8 mouse cellular contexts compared by ENCODE assay signal in the genomic region with DNA sequence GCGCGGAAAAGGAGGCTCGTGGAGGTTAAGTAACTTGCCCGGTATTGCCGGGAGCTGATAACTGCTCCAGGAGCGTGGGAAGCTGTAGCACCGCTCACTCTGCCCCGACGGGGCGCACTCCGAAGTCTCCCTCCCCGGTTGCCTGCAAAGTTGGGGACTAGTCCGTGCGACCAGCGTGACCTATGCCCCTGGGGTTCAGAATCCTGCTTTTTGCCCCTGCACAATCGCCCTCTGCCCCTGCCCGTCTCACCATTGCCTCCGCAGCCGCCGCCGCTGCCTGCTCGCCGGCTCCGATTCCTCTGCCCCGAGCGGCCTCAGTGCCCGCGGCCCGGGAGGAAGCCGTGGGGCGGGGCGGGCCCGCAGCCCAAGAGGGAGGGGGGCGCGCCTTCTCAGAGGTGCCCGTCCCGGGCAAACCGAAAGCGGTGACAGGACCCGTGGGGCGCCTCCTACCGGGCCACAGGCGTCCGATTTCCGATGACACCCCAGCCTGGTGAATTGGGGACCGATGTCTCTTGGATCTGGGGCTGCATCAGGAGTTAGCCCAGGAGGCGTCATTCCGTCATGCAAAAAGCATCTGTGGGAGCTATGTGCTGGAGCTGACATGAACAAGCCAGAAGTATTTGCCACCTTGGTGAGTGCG. TPM values are rescaled to one million over a fixed set of nuclear protein-coding genes. Genes with fewer than 3 reads are reported as not detected.
DNase-seq lines count a peak whose midpoint lies in the region; ATAC-seq and TF ChIP-seq lines count a peak whose summit lies in the region.

TSS of gene Vamp5 (minus strand) at position 338 of the 640 bp plus-strand sequence.

- H3K27ac ChIP-seq in gastrocnemius, adult 2 months: peak within 1 kb of the TSS; percentile 96
- no peak within 1 kb of the TSS for H3K27ac ChIP-seq in hindbrain, embryonic 14.5 days
- peak within 1 kb of the TSS; percentile 51 for H3K27ac ChIP-seq in limb, embryonic 15.5 days
- no peak within 1 kb of the TSS for H3K27ac ChIP-seq in midbrain, embryonic 16.5 days (ENCODE audit: low read length)

- TF ChIP-seq CTCF in gastrocnemius, adult 2 months (IDR thresholded peaks at IDR 0.05): peak; percentile 69

- H3K36me3 ChIP-seq in hindbrain, embryonic 14.5 days (replicated peaks; ENCODE audit: control insufficient read depth, insufficient read depth): no peaks in the 10 kb centered on the region
- peaks cover 8% of the 10 kb centered on the region for H3K36me3 ChIP-seq in limb, embryonic 15.5 days
- H3K36me3 ChIP-seq in midbrain, embryonic 16.5 days (ENCODE audit: control insufficient read depth, insufficient read depth, low read length): no peaks in the 10 kb centered on the region
- H3K36me3 ChIP-seq in splenic B cell, adult 2 months (ENCODE audit: control insufficient read depth, insufficient read depth, low read length, poor library complexity, severe bottlenecking): peaks cover 3% of the 10 kb centered on the region; the same call in 1 of the 2 replicates

- H3K9me3 ChIP-seq in hindbrain, embryonic 14.5 days (ENCODE audit: control insufficient read depth, low read length): no peaks in the 10 kb centered on the region
- H3K9me3 ChIP-seq in limb, embryonic 15.5 days: no peaks in the 10 kb centered on the region
- no peaks in the 10 kb centered on the region for H3K9me3 ChIP-seq in midbrain, embryonic 16.5 days (replicated peaks; ENCODE audit: control insufficient read depth, low read length, poor library complexity, severe bottlenecking)

- 2% methylated on average over 49 of the region's 49 CpGs for WGBS in hindbrain, embryonic 14.5 days
- 2% methylated on average over 49 of the region's 49 CpGs for whole genome bisulfite sequencing in limb, embryonic 15.5 days
- 1% methylated on average over 49 of the region's 49 CpGs for WGBS in midbrain, embryonic 16.5 days

- ATAC-seq in frontal cortex, adult (ENCODE audit: low TSS enrichment): peak; percentile 57
- peak; percentile 60; the same call in 1 of the 2 replicates for ATAC-seq in hindbrain, embryonic 14.5 days (ENCODE audit: low FRiP score)
- peak; percentile 77 for ATAC-seq in limb, embryonic 15.5 days (ENCODE audit: insufficient number of reproducible peaks, low FRiP score, low TSS enrichment, low read depth)
- ATAC-seq in midbrain, embryonic 16.5 days: 0 out of 2 replicates have a peak, but pooled peaks have one; percentile 25

- intact Hi-C loops in gastrocnemius, adult 2 months (cut with DNase I): no loop called here

- peak within 1 kb of the TSS; percentile 57 for H3K9ac ChIP-seq in hindbrain, embryonic 14.5 days
- H3K9ac ChIP-seq in limb, embryonic 15.5 days: peak within 1 kb of the TSS; percentile 44
- H3K9ac ChIP-seq in midbrain, embryonic 16.5 days (ENCODE audit: low read depth, low read length): peak within 1 kb of the TSS; percentile 49

- 0 out of 2 replicates have a peak, but pooled peaks cover 4% of the 10 kb centered on the region for H3K4me1 ChIP-seq in hindbrain, embryonic 14.5 days (replicated peaks; ENCODE audit: control insufficient read depth, insufficient read depth, low read length)
- peaks cover 10% of the 10 kb centered on the region; the same call in 1 of the 2 replicates for H3K4me1 ChIP-seq in limb, embryonic 15.5 days
- H3K4me1 ChIP-seq in midbrain, embryonic 16.5 days (ENCODE audit: control insufficient read depth, insufficient read depth, low read length): no peaks in the 10 kb centered on the region

- H3K4me3 ChIP-seq in gastrocnemius, adult 2 months: peak within 1 kb of the TSS; percentile 82
- H3K4me3 ChIP-seq in hindbrain, embryonic 14.5 days (replicated peaks; ENCODE audit: low read length): peak within 1 kb of the TSS; percentile 35
- peak within 1 kb of the TSS; percentile 55 for H3K4me3 ChIP-seq in limb, embryonic 15.5 days
- H3K4me3 ChIP-seq in midbrain, embryonic 16.5 days (ENCODE audit: low read depth, low read length): peak within 1 kb of the TSS; percentile 31

- DNase-seq in frontal cortex, postnatal 10 days (ENCODE audit: low spot score in 2 of 2): no peak
- peak; percentile 77 for DNase-seq in c-Kit-positive CD71-positive TER-119-negative erythroid progenitor cells, embryonic 14.5 days (ENCODE audit: low read depth)
- DNase-seq in gastrocnemius, adult 2 months: peak; percentile 92
- DNase-seq in hindbrain, embryonic 14.5 days (ENCODE audit: low spot score): no peak
- DNase-seq in splenic B cell, adult 2 months (ENCODE audit: low read depth, low spot score): peak; percentile 87

- H3K4me2 ChIP-seq in hindbrain, embryonic 14.5 days (replicated peaks): peak within 1 kb of the TSS; percentile 54
- peak within 1 kb of the TSS; percentile 77 for H3K4me2 ChIP-seq in limb, embryonic 15.5 days
- peak within 1 kb of the TSS; percentile 52 for H3K4me2 ChIP-seq in midbrain, embryonic 16.5 days (ENCODE audit: low read length)

- H3K27me3 ChIP-seq in hindbrain, embryonic 14.5 days (ENCODE audit: control insufficient read depth, insufficient read depth, low read length): peaks cover 32% of the 10 kb centered on the region
- H3K27me3 ChIP-seq in limb, embryonic 15.5 days: no peaks in the 10 kb centered on the region
- peaks cover 17% of the 10 kb centered on the region for H3K27me3 ChIP-seq in midbrain, embryonic 16.5 days (ENCODE audit: control insufficient read depth, insufficient read depth, low read depth, low read length)
- no peaks in the 10 kb centered on the region for H3K27me3 ChIP-seq in splenic B cell, adult 2 months (ENCODE audit: control insufficient read depth, insufficient read depth, low read length, poor library complexity, severe bottlenecking)

RNA-seq across cellular contexts. Expression of gene Vamp5, which starts in this region (rescaled TPM):
- total RNA-seq in gastrocnemius, adult 2 months (2021): 100 to 1,000 TPM in 1 of 2 experiments, 10 to 100 TPM in 1; 97.5 to 102 TPM
- polyA plus RNA-seq in hindbrain, embryonic 14.5 days (2014; fragmentation: Nextera tagmentation; extraction: Ambion mirVana): 21.8 and 23.6 TPM in 2 replicates
- polyA plus RNA-seq in limb, embryonic 15.5 days (2015; fragmentation: Nextera tagmentation; extraction: Ambion mirVana): 20.5 and 22.2 TPM in 2 replicates
- 12.0 and 16.4 TPM in 2 replicates for polyA plus RNA-seq in midbrain, embryonic 16.5 days (2015; fragmentation: Nextera tagmentation; extraction: Ambion mirVana)

Comparison
In these comparisons a context has a peak if more than half of its experiments do, and no peak if none do; other contexts are left out.
1. ATAC-seq: peak in every context shown above with its lines; median percentile 77 in limb, embryonic 15.5 days; 60 in hindbrain, embryonic 14.5 days; 57 in frontal cortex, adult; 25 in midbrain, embryonic 16.5 days.
2. DNase-seq: peak in c-Kit-positive CD71-positive TER-119-negative erythroid progenitor cells, embryonic 14.5 days (single experiment), gastrocnemius, adult 2 months (single experiment) and splenic B cell, adult 2 months (single experiment); none in frontal cortex, postnatal 10 days (0 of 2) and hindbrain, embryonic 14.5 days (single experiment).
3. H3K27ac ChIP-seq: peak in gastrocnemius, adult 2 months (single experiment) and limb, embryonic 15.5 days (single experiment); none in hindbrain, embryonic 14.5 days (single experiment) and midbrain, embryonic 16.5 days (single experiment).
4. H3K4me3 ChIP-seq: peak in every context shown above with its lines; median percentile 82 in gastrocnemius, adult 2 months; 55 in limb, embryonic 15.5 days; 35 in hindbrain, embryonic 14.5 days; 31 in midbrain, embryonic 16.5 days.
5. Peak in every context shown above with its lines, with median percentiles within 50 percentile points of each other: H3K4me2 ChIP-seq and H3K9ac ChIP-seq.